Mouse (Mus musculus) thymus, adult 2 months (tissue): ENCODE data around the gene Tnni3k. TPM values are rescaled to one million over a fixed set of nuclear protein-coding genes. Genes with fewer than 3 reads are reported as not detected.

Experiments used
- DNase-seq: peaks from one replicate; pipeline ENCODE4 v3.0.0; 2021
- H3K27ac ChIP-seq: fragments of 200-500 bp; 2 replicates; pipeline ENCODE4 v1.5.1; 2012; ENCODE audit warnings: low read length, control low read depth; ENCODE audit not compliant: control insufficient read depth, insufficient read depth
- H3K27me3 ChIP-seq: fragments of 200-500 bp; 2 replicates; pipeline ENCODE4 v1.6.1; 2012; ENCODE audit warnings: mild to moderate bottlenecking, low read length, moderate library complexity, mixed read lengths; ENCODE audit not compliant: control insufficient read depth, insufficient read depth
- H3K36me3 ChIP-seq: fragments of 200-500 bp; 2 replicates; pipeline ENCODE4 v1.6.1; 2012; ENCODE audit warnings: mild to moderate bottlenecking, low read length, moderate library complexity; ENCODE audit not compliant: control insufficient read depth, insufficient read depth
- H3K4me1 ChIP-seq: fragments of 200-500 bp; replicated peaks from 2 replicates; pipeline ENCODE4 v1.6.1; 2012; ENCODE audit warnings: low read length; ENCODE audit not compliant: control insufficient read depth, insufficient read depth
- H3K4me3 ChIP-seq: fragments of 200-500 bp; 2 replicates; pipeline ENCODE4 v1.5.1; 2012; ENCODE audit warnings: mild to moderate bottlenecking, low read length, control low read depth, moderate library complexity; ENCODE audit not compliant: control insufficient read depth, insufficient read depth
- CTCF ChIP-seq: fragments of 200-500 bp; IDR thresholded peaks from 2 replicates; pipeline ENCODE4 v1.5.1; 2012; ENCODE audit warnings: mild to moderate bottlenecking, control low read depth, low read length, moderate library complexity, borderline replicate concordance; ENCODE audit not compliant: control insufficient read depth, poor library complexity, insufficient read depth; ENCODE audit errors: extremely low read depth
- POLR2A ChIP-seq: fragments of 200-500 bp; IDR thresholded peaks from 2 replicates; pipeline ENCODE4 v1.6.1; 2012; ENCODE audit warnings: mild to moderate bottlenecking, low read length, control low read depth, moderate library complexity; ENCODE audit not compliant: control insufficient read depth, poor library complexity, insufficient read depth; ENCODE audit errors: extremely low read depth
- WGBS: fragments of 180-500 bp; shearing (Covaris S2); methylation state at CpG from one replicate; pipeline ENCODE4 v1.1.7; 2018; 5-methylcytosine and 5-hydroxymethylcytosine counted together
- polyA plus RNA-seq: library from polyadenylated mRNA; depleted of rRNA; stranded (reverse); fragments of >200 nt; gene quantifications from 2 replicates; pipeline ENCODE4 v1.2.3, GENCODE M21; 2012

Gene Tnni3k
- polyA plus RNA-seq, 1 experiment, result 3.4 TPM

DNA sequence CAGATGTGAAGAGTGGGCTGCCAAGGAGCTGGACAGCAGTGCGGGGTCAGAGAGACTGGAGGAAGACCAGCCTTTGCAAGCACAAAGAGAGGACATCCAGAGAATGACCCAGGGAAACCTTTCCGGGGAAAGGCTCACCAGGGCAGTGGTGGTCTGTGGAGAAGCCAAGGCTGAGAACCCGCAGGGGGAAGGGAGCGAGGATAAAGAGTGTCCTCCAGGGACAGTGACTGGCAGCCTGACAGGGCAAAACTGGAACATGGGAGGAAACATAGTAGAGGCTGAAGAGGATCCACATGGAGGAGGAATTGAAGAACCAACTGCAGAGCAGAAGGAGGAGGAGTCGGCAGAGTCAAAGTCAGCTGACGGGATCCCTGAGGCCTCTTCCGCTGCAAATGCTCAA lies 291.1 kb downstream of the Tnni3k start:
- Histone ChIP-seq H3K4me3 (no peak overlapping the region), H3K4me1 (no peaks in the 10 kb centered on the region), H3K36me3 (no peaks in the 10 kb centered on the region), H3K27ac (no peak overlapping the region), H3K27me3 (no peaks in the 10 kb centered on the region)
- 86% methylated on average over 7 of the region's 7 CpGs for WGBS
- no peak for DNase-seq
- TF ChIP-seq POLR2A (no peak), CTCF (no peak)

- Histone ChIP-seq H3K27me3 (no peaks in the 10 kb centered on the region), H3K36me3 (no peaks in the 10 kb centered on the region), H3K4me1 (no peaks in the 10 kb centered on the region), H3K4me3 (no peak overlapping the region), H3K27ac (no peak overlapping the region)
- no peak for DNase-seq
- WGBS, result 76% methylated on average over 9 of the region's 9 CpGs
- TF ChIP-seq POLR2A (no peak), CTCF (no peak)
Observed at GRCm38 (mm10) chr3:154763374-154763773, 291.8 kb downstream of the Tnni3k start.

- WGBS, result 85% methylated on average over 3 of the region's 3 CpGs
- no peak overlapping the region for H3K27ac ChIP-seq
- H3K36me3 ChIP-seq, result no peaks in the 10 kb centered on the region
- no peaks in the 10 kb centered on the region for H3K27me3 ChIP-seq
- no peaks in the 10 kb centered on the region for H3K4me1 ChIP-seq
- no peak overlapping the region for H3K4me3 ChIP-seq
- DNase-seq, result no peak
- TF ChIP-seq CTCF (no peak), POLR2A (no peak)
Observed at GRCm38 (mm10) chr3:154761108-154761507, 294.1 kb downstream of the Tnni3k start.

GRCm38 (mm10) chr3:154758089-154758488 lies 297.1 kb downstream of the Tnni3k start:
- Histone ChIP-seq H3K4me1 (no peaks in the 10 kb centered on the region), H3K4me3 (no peak overlapping the region), H3K36me3 (no peaks in the 10 kb centered on the region), H3K27ac (no peak overlapping the region), H3K27me3 (no peaks in the 10 kb centered on the region)
- DNase-seq, result no peak
- 90% methylated on average over 3 of the region's 3 CpGs for WGBS
- TF ChIP-seq CTCF (no peak), POLR2A (no peak)

- no peak overlapping the region for H3K4me3 ChIP-seq
- no peak overlapping the region for H3K27ac ChIP-seq
- WGBS, result 98% methylated on average over 3 of the region's 3 CpGs
- no peaks in the 10 kb centered on the region for H3K36me3 ChIP-seq
- no peaks in the 10 kb centered on the region for H3K4me1 ChIP-seq
- H3K27me3 ChIP-seq, result no peaks in the 10 kb centered on the region
- DNase-seq, result no peak
- TF ChIP-seq POLR2A (no peak), CTCF (no peak)
Observed at GRCm38 (mm10) chr3:154755225-154755624, 300.0 kb downstream of the Tnni3k start.

- Histone ChIP-seq H3K4me1 (no peaks in the 10 kb centered on the region), H3K27ac (no peak overlapping the region), H3K4me3 (no peak overlapping the region), H3K27me3 (no peaks in the 10 kb centered on the region), H3K36me3 (no peaks in the 10 kb centered on the region)
- 36% methylated on average over 3 of the region's 3 CpGs for WGBS
- no peak for TF ChIP-seq CTCF
- no peak for TF ChIP-seq POLR2A
- DNase-seq, result no peak
Observed at GRCm38 (mm10) chr3:154754505-154754904, 300.7 kb downstream of the Tnni3k start.

- Histone ChIP-seq H3K27me3 (no peaks in the 10 kb centered on the region), H3K4me1 (no peaks in the 10 kb centered on the region), H3K27ac (no peak overlapping the region), H3K36me3 (no peaks in the 10 kb centered on the region), H3K4me3 (no peak overlapping the region)
- WGBS, result 89% methylated on average over 2 of the region's 2 CpGs
- no peak for DNase-seq
- TF ChIP-seq POLR2A, result no peak
- TF ChIP-seq CTCF, result no peak
Observed at GRCm38 (mm10) chr3:154744317-154744716, 310.9 kb downstream of the Tnni3k start.
